Mouse (Mus musculus) ovary, postnatal 10 days (tissue): ENCODE results near the gene Ufc1.

Experiments used
- DNase-seq: peaks from one replicate; pipeline ENCODE4 v3.0.0; 2022; ENCODE audit warnings: low spot score

Ufc1 gene

DNA sequence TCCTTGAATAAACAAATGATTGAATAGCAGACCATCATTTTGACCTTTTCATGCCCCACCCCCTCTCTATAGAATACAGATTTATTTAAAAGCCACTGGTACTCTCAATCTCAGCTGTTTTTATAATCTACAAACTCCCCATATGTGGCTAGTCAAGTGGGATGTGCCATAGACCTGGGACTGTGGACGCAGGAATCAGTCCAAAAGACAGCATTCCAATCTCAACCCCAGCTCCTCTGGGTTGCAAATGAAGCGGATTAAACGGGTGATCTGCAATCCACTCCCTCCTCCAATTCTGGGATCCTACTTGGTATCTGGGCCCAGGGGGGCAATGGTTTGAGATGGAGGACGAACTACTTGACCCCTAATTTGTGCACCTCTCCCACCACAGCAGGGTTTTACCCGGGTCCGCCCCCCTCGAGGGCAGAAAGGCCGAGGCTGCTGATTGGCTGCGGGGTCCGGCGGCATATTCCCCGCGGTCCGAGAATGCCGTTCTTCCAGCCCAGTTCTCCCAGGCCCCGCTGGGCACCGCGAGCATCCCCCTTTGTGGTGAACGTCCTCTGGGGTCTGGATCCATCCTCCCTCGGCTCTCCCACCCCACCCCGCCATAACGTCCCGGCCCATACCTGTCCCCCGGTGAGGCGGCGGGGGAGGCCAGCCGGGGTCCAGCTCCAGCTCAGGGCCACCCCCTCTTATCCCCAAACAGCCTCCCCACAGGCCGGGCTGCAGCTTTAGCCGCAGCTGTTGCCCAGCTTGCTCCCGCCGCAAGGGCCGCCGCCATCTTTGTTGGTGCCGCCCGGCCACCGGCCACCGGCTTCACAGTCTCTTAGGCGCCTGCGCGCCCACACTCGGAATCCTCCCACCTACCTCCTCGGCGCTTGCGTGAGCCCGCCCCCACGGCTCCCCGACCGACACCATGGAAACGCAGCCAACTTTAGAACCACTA, 7.4 kb downstream of the Ufc1 start, which contains the start of gene Usp21:
Usp21 (minus strand) TSS at position 856 of the 946 bp plus-strand sequence.
- DNase-seq, result peak; percentile 86

GRCm38 (mm10) chr1:171286517-171286916, 8.3 kb downstream of the Ufc1 start:
- no peak for DNase-seq

DNA sequence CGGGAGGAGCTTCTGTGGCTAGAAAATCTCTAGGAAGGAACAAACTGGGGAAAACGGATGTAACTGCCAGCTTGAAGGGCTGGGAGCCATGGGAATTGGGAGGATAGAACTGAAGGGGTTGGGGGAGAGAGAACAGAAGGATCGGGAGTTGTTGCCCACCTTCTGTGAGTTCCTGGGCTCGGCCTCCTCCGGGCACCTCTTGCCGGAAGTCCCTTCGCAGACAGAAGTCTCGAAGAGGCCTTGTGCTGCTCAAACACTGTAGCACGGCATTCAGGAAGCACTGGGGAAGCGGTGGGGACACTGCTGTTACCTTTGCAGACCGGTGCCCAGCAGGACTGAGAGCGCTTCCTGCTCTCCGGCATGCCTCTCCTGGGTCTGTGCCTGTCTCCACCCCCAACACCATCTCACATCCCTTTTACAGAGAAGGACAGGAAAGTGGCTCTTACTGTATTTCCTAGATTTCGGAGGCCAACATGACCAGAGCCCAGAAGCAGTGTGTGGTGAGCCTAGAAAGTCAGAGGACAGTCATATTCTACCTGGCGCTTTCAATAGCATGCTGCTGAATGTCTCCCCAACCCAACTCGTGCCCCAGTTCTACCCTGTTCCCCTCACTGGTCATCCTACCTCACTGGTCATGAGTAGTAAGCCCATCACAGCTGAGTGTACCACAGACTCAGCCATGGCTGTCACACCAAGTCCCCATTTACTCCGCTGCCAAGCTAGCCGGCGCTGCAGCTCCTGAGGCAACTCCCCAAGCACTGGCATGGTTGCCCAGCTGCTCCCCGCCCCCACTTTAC, 9.5 kb downstream of the Ufc1 start:
- no peak for DNase-seq

GRCm38 (mm10) chr1:171284491-171284890, 10.3 kb downstream of the Ufc1 start:
- no peak for DNase-seq

DNA sequence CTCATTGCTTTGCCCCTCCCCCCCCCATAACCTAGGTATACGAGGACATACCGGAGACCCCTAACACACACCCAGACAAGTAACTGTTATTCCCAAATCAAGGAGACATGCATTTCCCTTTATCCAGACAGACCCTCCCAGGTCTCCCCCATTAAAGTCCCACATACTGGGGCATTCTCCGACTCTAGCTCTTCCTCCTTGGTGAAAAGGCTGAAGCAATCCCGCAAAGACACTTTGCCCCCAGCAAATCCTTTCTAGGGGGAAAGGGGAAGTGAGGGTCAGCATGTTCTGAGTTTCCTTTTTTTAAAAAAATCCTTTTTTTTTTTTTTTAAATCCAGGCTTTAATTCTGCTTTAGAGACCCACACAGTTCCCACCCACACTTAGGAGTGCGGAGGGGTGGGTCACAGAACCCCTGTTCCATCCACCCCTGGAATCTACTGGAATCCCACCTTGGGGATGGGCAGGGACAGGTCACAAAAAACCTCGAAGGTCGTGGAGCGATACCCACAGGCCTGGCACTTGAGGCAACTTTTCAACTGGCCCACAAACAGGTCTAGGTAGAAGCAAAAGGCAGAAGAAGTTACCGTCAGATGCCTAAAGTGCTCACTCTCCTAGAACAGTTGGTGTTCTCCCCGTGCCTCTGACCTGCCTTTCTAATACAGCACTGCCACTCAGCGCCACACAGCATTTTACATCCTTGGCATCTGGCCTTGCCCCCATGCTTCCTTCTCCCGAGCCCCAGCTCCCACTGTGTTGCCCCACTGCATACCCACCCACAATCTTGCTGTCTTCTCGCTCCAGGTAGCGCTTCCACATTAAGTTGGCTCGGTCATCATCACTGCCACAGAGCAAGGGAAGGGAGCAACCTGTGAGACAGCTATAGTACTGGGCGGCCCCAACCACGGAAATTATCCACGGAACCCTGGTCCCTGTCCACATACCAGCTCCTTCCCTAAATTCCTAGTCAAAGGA, 11.3 kb downstream of the Ufc1 start:
- DNase-seq, result no peak

- DNase-seq, result no peak
Observed at GRCm38 (mm10) chr1:171282086-171282805, 12.6 kb downstream of the Ufc1 start.

DNA sequence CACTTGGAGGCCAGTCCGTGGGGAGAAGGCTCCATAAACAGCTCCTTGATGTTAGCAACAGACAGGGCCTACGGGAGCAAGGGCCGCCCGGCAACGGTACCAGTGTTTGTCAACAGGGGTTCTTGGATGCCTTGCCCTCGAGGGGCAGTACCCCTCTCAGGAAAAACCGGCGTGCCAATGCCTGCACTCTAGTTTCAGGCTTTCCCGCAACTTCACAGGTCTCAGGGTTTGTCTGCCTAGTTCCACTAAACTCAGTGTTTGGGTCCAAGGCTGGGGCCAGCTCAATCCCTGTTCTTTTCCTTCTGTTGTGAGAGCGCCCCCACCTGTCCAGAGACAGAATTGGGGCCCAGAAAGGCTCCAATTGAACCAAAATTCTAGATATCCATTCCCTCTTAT, 13.3 kb downstream of the Ufc1 start:
- DNase-seq, result no peak

DNA sequence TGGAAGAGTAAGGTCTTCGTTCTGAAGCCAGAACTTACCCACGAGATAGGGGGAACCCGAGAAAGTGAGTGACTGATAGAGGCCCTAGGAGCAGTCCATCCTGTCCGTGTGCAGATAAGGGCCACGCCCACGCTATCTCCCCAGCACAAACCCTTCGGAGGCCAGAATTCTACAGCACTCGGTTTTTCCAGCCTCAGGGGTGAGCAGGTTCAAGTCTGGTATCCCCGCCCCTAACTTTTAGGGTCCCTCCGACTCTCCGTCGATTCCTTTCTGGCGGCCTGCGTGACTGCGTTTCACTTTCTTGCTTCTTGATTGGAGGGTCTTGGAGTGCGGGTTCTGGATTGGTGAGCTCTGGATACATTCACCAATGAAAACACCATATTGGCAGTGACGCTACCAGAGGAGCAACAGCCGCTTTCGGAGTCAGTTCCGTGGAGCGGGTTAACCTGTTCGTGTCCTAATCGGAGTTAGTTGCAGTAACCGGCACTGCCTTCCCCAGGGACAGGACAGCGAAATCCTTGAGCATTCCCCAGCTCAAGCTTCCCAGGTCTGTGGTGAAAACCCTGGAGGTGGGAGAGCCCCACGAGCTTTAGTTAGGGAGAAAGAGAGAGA, 13.8 kb downstream of the Ufc1 start, which contains the start of gene Ppox:
Ppox (minus strand) TSS at position 271 of the 612 bp plus-strand sequence.
- peak; percentile 74 for DNase-seq

- DNase-seq, result no peak
Observed at GRCm38 (mm10) chr1:171280250-171280915, 14.4 kb downstream of the Ufc1 start.

- no peak for DNase-seq
Observed at GRCm38 (mm10) chr1:171279721-171280120, 15.1 kb downstream of the Ufc1 start.

DNA sequence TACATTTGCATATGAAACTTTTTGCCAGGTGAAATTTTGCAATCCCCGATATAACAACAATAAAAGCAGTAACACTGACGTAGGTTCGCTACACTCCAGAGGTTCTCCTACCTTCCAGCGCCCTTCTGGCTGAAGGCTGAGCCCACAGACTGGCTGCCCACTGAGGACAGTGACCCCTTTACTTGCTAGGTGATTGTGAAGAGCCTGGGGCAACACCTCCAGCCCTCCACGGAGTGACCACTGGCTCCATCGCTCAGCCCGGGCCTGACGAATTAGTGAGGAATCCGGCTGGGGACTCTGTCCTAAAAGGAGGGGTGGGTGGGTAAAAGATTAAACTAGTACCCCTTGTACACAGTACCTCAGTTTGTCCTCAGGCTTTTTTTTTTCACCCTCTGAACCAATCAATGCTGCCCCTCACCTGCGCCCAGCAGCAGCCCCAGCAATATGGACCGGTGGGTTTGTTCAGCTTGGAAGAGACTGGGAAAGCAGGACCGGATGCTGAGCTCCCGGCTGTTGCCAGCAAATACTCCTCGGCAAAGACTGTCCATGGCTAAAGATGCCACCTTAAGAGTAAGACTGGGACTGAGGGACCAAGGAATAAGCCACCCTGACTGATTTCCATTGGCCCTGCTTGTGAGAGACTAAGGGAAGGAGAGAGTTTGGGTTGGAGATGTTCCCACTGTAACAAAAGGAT, 15.7 kb downstream of the Ufc1 start:
- no peak for DNase-seq

DNA sequence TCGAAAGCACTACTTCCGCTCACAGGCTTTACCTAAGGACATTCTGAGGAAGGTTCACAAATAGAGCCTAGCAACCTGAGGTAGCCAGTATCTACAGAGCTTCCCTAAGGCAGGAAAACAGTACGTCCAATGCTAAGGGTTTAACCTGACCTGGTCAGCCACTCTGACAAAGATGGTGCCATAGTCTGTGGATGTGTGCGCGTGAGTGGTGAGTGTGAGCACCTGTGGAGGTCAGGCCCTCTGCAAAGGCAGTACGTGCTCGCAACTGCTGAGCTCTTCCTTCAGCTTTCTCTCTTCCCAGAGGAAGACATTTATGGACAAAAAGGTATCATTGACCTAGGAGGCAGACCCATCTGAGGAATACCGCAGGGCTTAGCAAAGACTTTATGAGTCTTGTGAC, 16.4 kb downstream of the Ufc1 start:
- DNase-seq, result no peak

DNA sequence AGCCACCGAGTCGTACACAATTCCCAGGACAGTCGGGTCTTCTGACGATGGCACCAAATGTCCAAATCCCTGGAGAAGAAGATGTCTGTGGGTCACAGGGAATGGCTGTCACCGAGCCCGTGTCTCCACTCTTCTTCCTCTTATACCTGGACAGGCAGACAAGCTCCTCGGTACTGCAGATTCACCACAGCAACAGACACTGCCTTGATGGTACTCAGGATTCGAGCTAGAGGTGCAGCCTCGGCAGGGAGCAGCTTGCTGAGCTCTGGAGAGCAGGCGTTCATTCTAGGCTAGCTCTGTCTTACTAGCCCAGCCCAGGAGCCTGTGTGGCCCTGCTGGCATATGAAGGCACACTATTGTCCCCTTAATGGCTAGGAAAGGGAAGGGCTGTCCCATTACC, 17.1 kb downstream of the Ufc1 start:
- no peak for DNase-seq

DNA sequence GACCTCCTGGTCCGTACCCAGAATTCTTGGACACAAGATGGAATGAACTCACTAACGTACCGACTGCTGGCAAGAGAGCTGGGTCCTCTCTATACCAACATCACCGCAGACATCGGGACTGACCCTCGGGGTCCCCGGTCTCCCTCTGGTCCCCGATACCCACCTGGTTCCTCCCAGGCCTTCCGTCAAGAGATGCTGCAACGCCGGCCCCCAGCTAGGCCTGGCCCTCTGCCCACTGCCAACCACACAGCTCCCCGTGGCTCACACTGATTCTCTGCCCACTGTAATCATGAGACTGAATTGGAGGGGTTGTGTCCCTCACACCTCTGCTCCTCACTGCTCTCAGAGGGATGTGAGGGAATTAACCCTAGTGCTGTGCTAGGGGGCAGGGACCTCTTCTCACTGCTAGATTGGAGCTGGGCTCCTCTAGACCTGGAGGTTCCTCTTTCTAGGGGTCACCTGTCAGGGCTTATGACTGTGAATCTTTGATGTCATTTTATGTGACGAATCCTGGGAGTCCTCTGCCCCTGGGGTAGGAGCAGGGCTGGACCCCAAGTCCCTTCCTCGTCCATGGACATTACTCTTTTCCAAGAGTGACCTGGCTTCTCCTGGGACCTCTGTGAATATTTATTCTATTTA, 18.6 kb downstream of the Ufc1 start:
- no peak for DNase-seq

GRCm38 (mm10) chr1:171275144-171275734, 19.6 kb downstream of the Ufc1 start:
- no peak for DNase-seq

- DNase-seq, result no peak
Observed at GRCm38 (mm10) chr1:171274171-171274570, 20.7 kb downstream of the Ufc1 start.

DNA sequence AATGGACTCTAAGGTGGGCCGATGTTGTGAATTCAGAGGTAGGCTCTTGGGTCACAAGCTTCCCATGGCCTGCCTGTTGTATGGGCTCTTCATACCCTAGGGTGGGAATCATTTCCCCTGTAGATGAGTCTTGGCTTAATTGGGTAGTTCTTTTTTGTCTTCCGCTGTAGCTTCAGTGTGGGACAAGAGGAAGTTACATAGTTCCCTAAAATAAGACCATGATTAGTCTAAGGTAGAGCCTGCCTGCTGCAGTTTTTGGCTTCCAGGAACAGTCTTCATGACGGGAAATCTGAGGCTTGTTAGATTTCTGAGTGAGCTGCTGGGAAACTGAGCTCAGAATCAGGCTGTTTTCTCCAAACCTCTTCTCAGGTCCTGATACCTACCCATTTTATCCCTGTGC, 22.7 kb downstream of the Ufc1 start:
- DNase-seq, result no peak

- DNase-seq, result no peak
Observed at GRCm38 (mm10) chr1:171271622-171272021, 23.2 kb downstream of the Ufc1 start.
